Comparison of ENCODE assay signal across 25 mouse cellular contexts in genomic region chr2:135748441-135748840, GRCm38 (mm10).
"Had no signal": no experiment of that assay in that cellular context is flagged by ENCODE, and none has a peak within 500 bp of the region (broad histone marks: within the 10 kb centered on the region; RNA-seq: fewer than 3 reads in every experiment).

No protein-coding gene starts in this region.

- ATAC-seq: forebrain, postnatal 0 days; hindbrain, postnatal 0 days; intestine, embryonic 16.5 days; liver, embryonic 12.5 days had no signal

- H3K4me2 ChIP-seq: heart, embryonic 15.5 days; hindbrain, embryonic 13.5 days; hindbrain, embryonic 15.5 days; kidney, embryonic 15.5 days; limb, embryonic 13.5 days; limb, embryonic 15.5 days; liver, embryonic 12.5 days had no signal

- H3K4me3 ChIP-seq: heart, embryonic 15.5 days; hindbrain, embryonic 13.5 days; hindbrain, embryonic 15.5 days; kidney, embryonic 15.5 days; limb, embryonic 13.5 days; limb, embryonic 15.5 days; liver, embryonic 12.5 days had no signal

- H3K27ac ChIP-seq: heart, embryonic 15.5 days; hindbrain, embryonic 13.5 days; hindbrain, embryonic 15.5 days; hindbrain, postnatal 0 days; kidney, embryonic 15.5 days; kidney, postnatal 0 days; limb, embryonic 13.5 days; limb, embryonic 15.5 days; liver, embryonic 12.5 days; liver, embryonic 14.5 days had no signal

- H3K9ac ChIP-seq: forebrain, postnatal 0 days; heart, embryonic 15.5 days; hindbrain, embryonic 13.5 days; hindbrain, embryonic 15.5 days; kidney, embryonic 15.5 days; limb, embryonic 13.5 days; limb, embryonic 15.5 days; liver, embryonic 12.5 days; liver, embryonic 14.5 days had no signal

- H3K36me3 ChIP-seq: heart, embryonic 15.5 days; hindbrain, embryonic 13.5 days; hindbrain, embryonic 15.5 days; kidney, embryonic 15.5 days; limb, embryonic 13.5 days; limb, embryonic 15.5 days; liver, embryonic 12.5 days had no signal

- H3K27me3 ChIP-seq: heart, embryonic 15.5 days; hindbrain, embryonic 13.5 days; hindbrain, embryonic 15.5 days; kidney, embryonic 15.5 days; limb, embryonic 13.5 days; limb, embryonic 15.5 days; liver, embryonic 12.5 days had no signal

- H3K9me3 ChIP-seq: heart, embryonic 15.5 days; hindbrain, embryonic 13.5 days; hindbrain, embryonic 15.5 days; kidney, embryonic 15.5 days; limb, embryonic 13.5 days; limb, embryonic 15.5 days; liver, embryonic 12.5 days had no signal

- DNase-seq: forebrain, postnatal 0 days; gastrocnemius, postnatal 10 days; gastrocnemius, postnatal 36 days; heart, adult 18-20 months; heart, postnatal 14 days; heart, postnatal 36 days; kidney, adult 11 months; kidney, adult 2 months; kidney, adult 9 months; kidney, postnatal 14 days; kidney, postnatal 36 days; layer of hippocampus, adult 9-11 months; layer of hippocampus, postnatal 36 days; left cerebral cortex, postnatal 4 days had no signal
